Mouse (Mus musculus) kidney, embryonic 16.5 days (tissue): ENCODE data around the gene Rpl18a. TPM values are rescaled to one million over a fixed set of nuclear protein-coding genes. Genes with fewer than 3 reads are reported as not detected.
"Not testable (repeated sequence)": the region's sequence is repeated elsewhere in the genome, so short reads cannot be mapped to it uniquely, and the experiment has no call there.

Source experiments
- ATAC-seq: fragments of 200-750 bp; cut with Nextera tagmentation; 2 replicates; pipeline ENCODE4 v1.8.0; 2017; ENCODE audit warnings: moderate TSS enrichment; ENCODE audit not compliant: low FRiP score, low TSS enrichment
- H3K27ac ChIP-seq: fragments of 300-500 bp; sonication (generic); 2 replicates; pipeline ENCODE4 v1.5.1; 2014; ENCODE audit warnings: low read length
- H3K27me3 ChIP-seq: fragments of 300-500 bp; sonication (generic); 2 replicates; pipeline ENCODE4 v1.6.1; 2014; ENCODE audit warnings: low read length, control low read depth, mixed read lengths; ENCODE audit not compliant: insufficient read depth
- H3K36me3 ChIP-seq: fragments of 300-500 bp; sonication (generic); 2 replicates; pipeline ENCODE4 v1.6.1; 2014; ENCODE audit warnings: low read length, control low read depth, mixed read lengths; ENCODE audit not compliant: insufficient read depth
- H3K4me1 ChIP-seq: fragments of 300-500 bp; sonication (generic); 2 replicates; pipeline ENCODE4 v1.6.1; 2014; ENCODE audit warnings: low read length, control low read depth, mixed read lengths; ENCODE audit not compliant: insufficient read depth
- H3K4me2 ChIP-seq: fragments of 300-500 bp; sonication (generic); replicated peaks from 2 replicates; pipeline ENCODE4 v1.6.1; 2014; ENCODE audit warnings: low read depth, low read length
- H3K4me3 ChIP-seq: fragments of 300-500 bp; sonication (generic); 2 replicates; pipeline ENCODE4 v1.5.1; 2014; ENCODE audit warnings: mild to moderate bottlenecking, low read length
- H3K9ac ChIP-seq: fragments of 300-500 bp; sonication (generic); replicated peaks from 2 replicates; pipeline ENCODE4 v1.6.1; 2014; ENCODE audit warnings: low read length
- H3K9me3 ChIP-seq: fragments of 300-500 bp; sonication (generic); 2 replicates; pipeline ENCODE4 v1.6.1; 2016; ENCODE audit warnings: low read length, control low read depth
- WGBS: fragments of 180-500 bp; shearing (Covaris S2); extraction: QIAGEN DNeasy Blood & Tissue Kit; methylation state at CpG from one replicate; pipeline ENCODE4 v1.1.7; 2014; 5-methylcytosine and 5-hydroxymethylcytosine counted together
- polyA plus RNA-seq: library from polyadenylated mRNA; unstranded; fragments of >200 nt; fragmentation: Nextera tagmentation; extraction: Ambion mirVana; gene quantifications from 2 replicates; pipeline ENCODE4 v1.2.1, GENCODE M21; 2015

Gene Rpl18a
- polyA plus RNA-seq, 1 experiment from 2014 or later: 4,081 TPM

DNA sequence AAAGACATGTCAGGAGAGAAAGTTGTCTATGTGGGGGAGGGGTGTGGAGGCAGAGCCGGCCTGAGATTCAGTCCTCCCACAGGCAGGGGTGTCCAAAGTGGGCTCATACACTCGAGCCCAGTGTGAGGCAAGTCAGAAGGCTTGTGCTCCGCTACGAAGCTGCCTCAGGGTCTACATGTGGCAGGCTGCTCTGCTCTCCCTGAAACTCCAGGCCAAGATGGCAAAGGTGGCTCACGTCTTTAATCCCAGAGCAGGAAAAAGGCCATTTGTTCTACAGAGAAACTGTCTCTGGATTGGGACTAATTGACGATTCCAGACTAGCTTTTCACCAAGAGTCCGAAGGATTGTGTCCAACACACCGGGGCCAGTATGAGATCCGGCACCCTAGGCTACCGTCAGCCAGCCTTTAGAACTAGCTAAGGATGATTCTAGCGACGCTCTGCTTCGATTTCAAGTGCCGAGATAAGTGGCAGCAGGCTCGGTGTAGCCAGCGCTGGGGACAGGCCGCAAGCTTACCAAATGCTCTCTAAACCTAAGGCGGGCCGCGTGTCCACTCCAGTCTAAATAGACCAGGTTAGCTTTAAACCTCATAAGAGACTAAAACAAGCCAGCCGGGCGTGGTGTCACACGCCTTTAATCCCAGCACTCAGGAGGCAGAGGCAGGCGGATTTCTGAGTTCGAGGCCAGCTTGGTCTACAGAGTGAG, 744 bp downstream of the Rpl18a start:
- Histone ChIP-seq H3K4me1 (peaks cover 32% of the 10 kb centered on the region), H3K4me3 (peak overlapping the region; percentile 95), H3K9me3 (no peaks in the 10 kb centered on the region), H3K9ac (peak overlapping the region; percentile 82), H3K4me2 (peak overlapping the region; percentile 97), H3K27ac (peak overlapping the region; percentile 55; the same call in 1 of the 2 replicates), H3K36me3 (peaks cover 22% of the 10 kb centered on the region), H3K27me3 (peaks cover 21% of the 10 kb centered on the region)
- WGBS: 2% methylated on average over 25 of the region's 25 CpGs
- ATAC-seq: no peak

DNA sequence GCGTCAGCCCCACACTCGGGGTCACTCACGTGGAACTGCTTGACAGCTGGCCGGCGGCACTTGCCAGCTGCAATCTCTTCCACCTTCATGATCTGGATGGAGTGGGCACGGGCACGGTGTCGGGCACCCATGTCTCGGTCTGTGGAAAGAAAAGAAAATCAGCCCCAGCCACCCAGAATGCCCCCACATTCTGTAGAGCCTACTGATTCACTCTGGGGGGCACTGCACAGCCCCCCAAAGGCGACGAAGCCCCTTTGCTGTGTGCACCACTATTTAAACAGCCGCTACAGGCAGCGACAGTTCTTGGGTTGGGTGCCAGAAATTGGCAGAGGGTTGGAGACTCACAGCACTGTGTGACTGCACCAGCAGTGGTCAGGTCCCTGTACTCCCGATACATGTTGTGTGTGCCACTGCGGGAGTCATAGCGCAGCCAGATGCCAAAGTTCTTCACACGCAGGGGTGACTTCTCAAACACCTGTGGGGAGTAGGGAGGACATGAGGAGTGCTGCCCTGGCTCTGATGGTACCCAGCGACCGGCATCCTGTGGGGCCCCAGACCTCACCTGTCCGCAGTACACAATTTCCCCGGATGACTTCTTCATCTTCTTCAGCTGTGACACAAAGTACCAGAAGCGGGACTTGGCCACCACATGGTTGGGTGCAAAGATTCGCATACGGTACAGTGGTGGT, 1.5 kb downstream of the Rpl18a start:
- peak overlapping the region; percentile 97 for H3K4me2 ChIP-seq
- H3K27me3 ChIP-seq: peaks cover 28% of the 10 kb centered on the region
- WGBS: 67% methylated on average over 23 of the region's 24 CpGs
- H3K4me1 ChIP-seq: peaks cover 36% of the 10 kb centered on the region
- H3K4me3 ChIP-seq: peak overlapping the region; percentile 95
- H3K27ac ChIP-seq, ATAC-seq, H3K9me3 ChIP-seq: not testable (repeated sequence)
- peak overlapping the region; percentile 82 for H3K9ac ChIP-seq
- H3K36me3 ChIP-seq: peaks cover 22% of the 10 kb centered on the region

DNA sequence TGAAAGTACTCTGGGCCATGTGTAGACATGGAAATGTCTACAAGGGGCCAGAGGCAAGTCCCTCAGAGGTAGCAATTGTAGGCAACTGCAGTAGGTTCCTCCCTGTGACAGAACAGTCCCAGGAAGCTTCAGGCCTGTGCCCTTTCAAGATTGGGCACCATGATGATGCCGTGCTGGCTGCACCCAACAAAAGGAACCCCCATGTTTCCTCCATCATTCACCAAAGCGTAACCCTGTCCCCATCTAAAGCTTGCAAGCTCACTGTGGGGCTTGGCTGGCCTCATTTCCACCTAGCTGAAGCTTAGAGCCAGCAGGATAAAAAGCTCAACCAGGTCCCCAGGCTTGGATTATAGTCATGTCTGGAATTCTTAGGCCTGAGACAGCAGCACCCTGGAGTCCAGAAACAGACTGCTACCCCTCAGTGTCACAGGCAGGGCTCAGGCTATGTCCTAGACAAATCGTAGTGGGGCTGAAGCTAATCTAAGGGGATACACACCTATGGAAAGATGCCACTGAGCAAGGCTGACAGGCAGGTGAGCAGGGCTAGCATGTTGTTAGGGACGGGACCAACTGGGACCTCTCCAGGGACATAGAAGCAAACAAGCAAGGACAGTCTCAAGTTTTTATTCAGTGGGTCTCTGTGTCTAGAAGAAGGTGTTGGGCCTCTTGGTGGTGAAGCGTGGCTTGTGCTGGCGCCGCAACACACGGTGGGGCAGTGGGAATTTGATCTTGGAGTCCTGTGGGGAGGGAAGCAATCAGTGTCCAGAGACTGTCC, 2.3 kb downstream of the Rpl18a start:
- no peak overlapping the region for H3K27ac ChIP-seq
- ATAC-seq: no peak
- H3K4me2 ChIP-seq: no peak overlapping the region
- H3K9me3 ChIP-seq: no peaks in the 10 kb centered on the region
- peaks cover 22% of the 10 kb centered on the region for H3K36me3 ChIP-seq
- peaks cover 36% of the 10 kb centered on the region for H3K4me1 ChIP-seq
- peaks cover 30% of the 10 kb centered on the region for H3K27me3 ChIP-seq
- no peak overlapping the region for H3K9ac ChIP-seq
- 62% methylated on average over 8 of the region's 8 CpGs for WGBS
- H3K4me3 ChIP-seq: no peak overlapping the region; the same call in 1 of the 2 replicates

DNA sequence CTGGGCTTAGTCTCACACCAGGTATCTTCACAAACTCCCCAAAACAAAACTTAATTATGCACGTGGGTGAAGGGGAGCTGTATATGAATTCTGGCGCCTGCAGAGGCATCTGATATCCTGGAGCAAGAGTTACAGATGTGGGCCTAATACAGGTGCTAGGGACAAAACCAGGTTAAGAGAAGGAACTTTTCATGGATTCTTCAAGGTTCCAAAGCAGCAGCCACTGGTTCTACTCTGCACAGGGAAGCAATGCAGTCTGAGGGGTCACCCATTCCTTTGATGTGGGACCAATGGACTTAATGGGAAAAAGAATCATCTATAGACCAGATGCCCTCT, 2.9 kb downstream of the Rpl18a start:
- H3K4me3 ChIP-seq: no peak overlapping the region
- ATAC-seq: no peak
- H3K36me3 ChIP-seq: peaks cover 22% of the 10 kb centered on the region
- H3K9me3 ChIP-seq: no peaks in the 10 kb centered on the region
- H3K27ac ChIP-seq: no peak overlapping the region
- peaks cover 30% of the 10 kb centered on the region for H3K27me3 ChIP-seq
- H3K9ac ChIP-seq: no peak overlapping the region
- H3K4me1 ChIP-seq: peaks cover 36% of the 10 kb centered on the region
- H3K4me2 ChIP-seq: no peak overlapping the region
- WGBS: 58% methylated on average over 2 of the region's 2 CpGs

DNA sequence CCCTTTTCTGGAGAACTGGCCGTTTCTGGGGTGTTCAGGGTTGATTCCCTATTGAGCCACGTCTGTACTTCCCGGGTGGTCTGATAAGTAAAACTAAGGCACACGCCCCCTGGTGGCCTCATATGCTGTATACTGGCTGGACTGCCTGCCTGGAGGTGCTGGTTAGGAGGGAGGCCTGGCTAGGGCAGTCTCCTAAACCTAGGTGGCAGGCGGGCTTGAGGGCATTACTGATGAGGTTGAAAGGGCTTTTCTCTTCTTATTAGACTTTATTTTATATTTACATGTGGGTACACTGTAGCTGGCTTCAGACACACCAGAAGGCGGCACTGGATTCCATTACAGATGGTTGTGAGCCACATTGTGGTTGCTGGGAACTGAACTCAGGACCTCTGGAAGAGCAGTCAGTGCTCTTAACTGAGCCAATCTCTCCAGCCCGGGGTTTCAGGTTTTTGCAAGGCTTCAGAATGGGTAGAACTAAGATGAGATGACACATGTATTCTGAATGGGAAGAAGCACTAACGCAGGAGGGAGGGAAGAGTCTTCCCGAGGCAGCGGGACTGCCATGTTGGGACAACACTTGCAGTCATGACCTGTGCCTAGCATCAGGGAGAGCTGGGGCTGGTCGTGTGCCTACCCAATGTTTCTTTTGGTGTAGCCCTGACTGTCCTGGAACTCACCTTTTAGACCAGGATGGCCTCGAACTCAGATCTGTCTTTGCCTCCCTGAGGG, 3.4 kb downstream of the Rpl18a start:
- Histone ChIP-seq H3K4me3 (no peak overlapping the region), H3K27me3 (peaks cover 30% of the 10 kb centered on the region), H3K4me2 (no peak overlapping the region), H3K36me3 (peaks cover 22% of the 10 kb centered on the region), H3K4me1 (peaks cover 36% of the 10 kb centered on the region), H3K9me3 (no peaks in the 10 kb centered on the region), H3K27ac (no peak overlapping the region), H3K9ac (no peak overlapping the region)
- 0 out of 2 replicates have a peak, but pooled peaks have one; percentile 20 for ATAC-seq
- 34% methylated on average over 12 of the region's 12 CpGs for WGBS

DNA sequence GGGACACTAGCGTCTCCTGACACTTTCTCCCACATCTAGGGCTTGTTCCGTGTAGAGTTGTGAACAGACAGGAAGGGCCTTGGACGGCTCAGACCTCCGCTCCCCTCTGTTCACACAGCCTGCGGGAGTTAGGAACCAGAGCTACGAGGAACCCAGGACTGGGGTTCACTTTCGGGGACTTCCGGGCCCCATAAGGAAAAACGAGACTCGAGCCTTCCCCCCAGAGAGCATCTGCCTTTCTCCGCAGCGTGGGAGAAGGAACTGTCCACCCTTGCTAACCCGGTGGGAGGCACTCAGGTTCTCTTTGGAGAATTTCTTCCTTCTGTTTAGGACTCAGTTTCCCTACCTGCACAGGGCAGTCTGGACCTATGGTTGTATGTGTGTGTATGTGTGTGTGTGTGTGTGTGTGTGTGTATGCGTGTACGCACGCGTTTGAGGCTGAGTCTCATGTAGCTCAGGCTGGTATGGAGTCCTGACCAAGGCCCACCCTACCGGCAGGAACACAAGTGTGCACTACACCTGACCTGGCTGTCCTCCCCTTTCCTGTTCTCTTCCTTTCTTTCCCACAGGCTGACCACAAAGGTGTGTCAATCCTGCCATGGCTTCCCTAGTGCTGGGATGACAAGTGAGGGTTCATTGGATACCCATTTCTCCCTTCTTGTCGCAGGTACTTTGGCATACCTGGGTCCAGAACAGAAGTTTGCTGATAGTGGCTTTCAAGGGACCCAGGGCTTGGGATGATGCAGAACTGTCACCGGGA, 4.1 kb downstream of the Rpl18a start:
- peak overlapping the region; percentile 51 for H3K4me2 ChIP-seq
- no peak for ATAC-seq
- peaks cover 30% of the 10 kb centered on the region for H3K27me3 ChIP-seq
- no peak overlapping the region for H3K27ac ChIP-seq
- H3K4me1 ChIP-seq: peaks cover 32% of the 10 kb centered on the region
- peak overlapping the region; percentile 33 for H3K4me3 ChIP-seq
- 22% methylated on average over 20 of the region's 20 CpGs for WGBS
- H3K9ac ChIP-seq: peak overlapping the region; percentile 29; the same call in 1 of the 2 replicates
- no peaks in the 10 kb centered on the region for H3K9me3 ChIP-seq
- H3K36me3 ChIP-seq: peaks cover 22% of the 10 kb centered on the region

DNA sequence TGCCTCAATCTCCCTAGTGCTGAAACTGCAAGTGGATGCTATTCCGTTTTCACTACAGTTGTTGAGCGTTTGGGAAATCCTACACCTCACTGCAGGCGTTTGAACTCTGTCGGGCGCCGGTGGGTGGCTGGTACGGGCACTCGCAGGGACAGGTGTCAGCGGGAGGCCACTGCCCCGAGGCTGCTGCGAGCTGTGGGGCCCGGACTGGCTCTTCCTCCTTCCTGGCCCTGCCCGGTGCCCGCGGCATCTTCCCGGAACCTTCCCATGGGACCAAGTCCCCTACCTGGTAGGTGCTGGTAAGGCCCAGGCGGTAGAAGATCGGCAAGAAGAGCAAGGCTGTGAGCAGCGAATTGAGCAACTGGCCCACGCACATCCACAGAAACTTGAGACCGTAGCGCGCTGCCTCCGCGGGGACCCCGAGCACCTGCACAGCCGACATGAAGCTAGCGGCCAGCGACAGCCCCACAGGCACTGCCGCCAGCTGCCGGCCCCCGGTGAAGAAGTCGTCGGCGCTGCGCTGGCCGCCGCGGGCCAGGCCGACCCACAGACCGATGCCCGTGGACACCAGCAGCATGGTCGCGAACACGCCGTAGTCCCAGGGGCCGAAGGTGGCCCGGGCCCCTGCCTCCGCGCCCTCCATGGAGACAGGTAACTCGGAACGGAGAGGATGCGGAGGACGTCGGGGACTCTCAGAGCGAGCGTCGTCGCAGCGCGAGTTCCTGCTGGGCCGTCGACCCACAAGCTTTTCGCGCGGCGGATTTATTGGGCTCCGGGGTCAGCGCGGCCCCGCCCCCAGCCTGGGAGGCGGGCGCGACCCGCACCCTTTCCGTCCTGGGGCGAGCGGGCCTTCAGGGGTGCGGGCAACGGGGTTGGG, 5.0 kb downstream of the Rpl18a start, which contains the start of gene Slc5a5:
Gene Slc5a5, minus strand, starts transcription at position 736 of the 874 bp plus-strand sequence.
- Histone ChIP-seq H3K36me3 (peaks cover 22% of the 10 kb centered on the region), H3K4me1 (peaks cover 32% of the 10 kb centered on the region), H3K9ac (peak within 1 kb of the TSS; percentile 29), H3K27ac (no peak within 1 kb of the TSS), H3K9me3 (no peaks in the 10 kb centered on the region), H3K4me2 (peak within 1 kb of the TSS; percentile 51), H3K27me3 (peaks cover 30% of the 10 kb centered on the region), H3K4me3 (peak within 1 kb of the TSS; percentile 33)
- no peak for ATAC-seq
- 2% methylated on average over 80 of the region's 80 CpGs for WGBS

DNA sequence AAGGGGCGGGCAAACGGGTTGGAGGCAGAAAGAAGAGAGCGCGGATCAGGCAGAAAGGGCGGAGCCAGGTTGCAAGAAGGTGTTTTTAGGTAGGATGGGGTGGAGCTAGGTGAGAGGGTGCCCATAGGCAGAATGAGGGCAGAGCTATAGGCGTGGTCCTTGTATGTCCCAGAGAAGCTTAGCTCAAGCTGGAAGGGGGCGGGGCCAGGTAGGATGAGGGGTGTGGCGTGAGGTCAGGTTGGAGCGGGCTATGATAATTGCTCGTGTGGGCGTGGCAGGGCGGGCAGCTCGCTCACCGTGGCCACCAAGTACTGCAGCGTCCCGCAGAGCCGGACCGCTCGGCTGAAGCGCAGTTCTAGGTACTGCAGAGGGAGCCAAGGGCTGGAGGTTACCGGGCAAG, 5.9 kb downstream of the Rpl18a start:
- Histone ChIP-seq H3K4me2 (peak overlapping the region; percentile 51; the same call in 1 of the 2 replicates), H3K36me3 (peaks cover 22% of the 10 kb centered on the region), H3K27ac (no peak overlapping the region), H3K9ac (no peak overlapping the region), H3K27me3 (peaks cover 30% of the 10 kb centered on the region), H3K4me3 (peak overlapping the region; percentile 33; the same call in 1 of the 2 replicates), H3K4me1 (peaks cover 29% of the 10 kb centered on the region), H3K9me3 (no peaks in the 10 kb centered on the region)
- ATAC-seq: peak; percentile 17; the same call in 1 of the 2 replicates
- WGBS: 5% methylated on average over 21 of the region's 21 CpGs
